Mouse (Mus musculus): Measurements from ENCODE around the gene Gabpb1.

GRCm38 (mm10) chr2:126587468-126587867 is 88.7 kb downstream of the Gabpb1 start:
- TF ChIP-seq CTCF (conservative IDR thresholded peaks at IDR 0.05; ENCODE audit: low read length) (no peak), POU5F1 (IDR thresholded peaks at IDR 0.05; ENCODE audit: borderline replicate concordance, low read length) (no peak)

Measured in E14TG2a.4 (cell line).